Mouse (Mus musculus): ENCODE measurements around the gene Arhgap24.

The Arhgap24 gene

GRCm38 (mm10) chr5:102670731-102671345 lies 189.6 kb downstream of the Arhgap24 start:
- DNase-seq (ENCODE audit: low spot score): no peak

GRCm38 (mm10) chr5:102675326-102675725 lies 194.1 kb downstream of the Arhgap24 start:
- no peak for DNase-seq (ENCODE audit: low spot score)

DNA sequence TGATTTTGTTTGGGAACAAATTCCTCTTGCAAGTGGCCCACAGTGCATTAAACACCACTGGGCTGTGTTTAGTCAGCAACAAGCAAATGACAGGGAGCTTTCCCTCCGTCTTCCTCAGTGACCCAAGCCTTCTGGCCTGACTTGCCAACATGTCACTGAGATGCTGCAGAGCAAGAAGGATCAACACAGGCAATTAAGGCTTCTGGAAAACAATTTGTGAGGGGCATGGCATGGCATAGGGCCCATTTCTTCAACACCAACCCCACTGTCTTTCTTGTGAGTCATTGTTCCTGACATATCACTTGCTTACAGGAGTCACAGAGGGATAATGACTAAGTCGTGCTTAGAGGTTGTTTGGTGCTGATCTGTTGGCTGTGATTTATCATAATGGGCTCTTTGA lies 196.0 kb downstream of the Arhgap24 start:
- no peak for DNase-seq (ENCODE audit: low spot score)

DNA sequence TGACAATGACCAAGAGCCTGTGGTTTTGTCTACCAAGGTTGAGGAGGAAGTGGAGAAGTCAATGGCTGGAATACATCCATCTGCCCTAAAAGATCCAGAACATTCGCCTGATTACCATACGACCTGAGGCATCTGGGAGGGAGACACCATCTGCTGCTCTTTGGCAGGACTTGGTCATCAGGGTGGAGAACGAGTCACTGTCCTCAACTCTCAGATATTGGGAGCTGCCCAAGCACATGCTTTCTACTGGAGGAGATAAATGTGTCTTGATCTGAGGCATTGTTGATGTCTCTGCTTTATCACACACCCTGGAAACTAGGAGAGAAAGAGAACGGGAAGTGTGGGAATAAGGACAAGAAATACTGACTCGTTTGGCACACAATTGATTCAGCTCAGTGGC lies 206.5 kb downstream of the Arhgap24 start:
- DNase-seq (ENCODE audit: low spot score): no peak

GRCm38 (mm10) chr5:102692487-102692886 lies 211.3 kb downstream of the Arhgap24 start:
- peak; percentile 90 for DNase-seq (ENCODE audit: low spot score)

DNA sequence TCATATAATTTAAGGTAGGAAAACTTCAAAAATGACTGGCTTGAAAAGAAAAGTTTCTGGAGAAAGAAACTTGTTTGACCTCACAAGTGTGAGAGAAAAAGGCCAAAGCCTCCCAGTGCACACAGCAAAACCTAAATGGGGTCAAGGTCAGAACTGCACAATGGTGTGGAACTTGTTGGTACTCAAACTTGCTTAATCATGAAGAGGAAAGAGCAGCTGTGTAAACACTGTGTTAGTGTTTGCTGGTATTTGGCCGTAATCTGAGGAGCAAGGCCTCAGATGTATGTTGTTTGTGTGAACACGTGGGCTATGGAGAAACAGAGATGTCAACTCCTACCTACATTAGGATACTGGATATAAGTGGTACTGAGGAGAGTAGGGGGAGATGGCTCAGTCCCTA lies 212.0 kb downstream of the Arhgap24 start:
- DNase-seq (ENCODE audit: low spot score): no peak

DNA sequence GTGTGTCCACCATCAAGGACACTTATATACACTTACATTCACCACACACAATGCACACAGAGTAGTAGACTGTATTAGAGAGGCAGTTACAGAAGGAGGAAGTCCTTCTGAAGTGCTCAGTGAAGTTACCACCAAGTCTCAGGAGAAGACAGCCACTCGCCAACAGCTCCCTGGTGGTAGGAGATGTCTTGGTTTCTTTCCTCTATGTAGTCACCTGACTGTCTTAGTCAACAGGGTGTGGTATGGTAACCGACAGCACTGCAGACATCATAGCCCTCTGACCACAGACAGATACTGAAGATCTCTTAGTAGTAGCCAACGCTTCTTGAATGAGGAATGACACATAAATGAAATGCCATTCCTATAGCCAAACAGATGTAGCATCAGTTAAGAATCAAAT lies 212.7 kb downstream of the Arhgap24 start:
- no peak for DNase-seq (ENCODE audit: low spot score)

- DNase-seq (ENCODE audit: low spot score): no peak
Measured at GRCm38 (mm10) chr5:102697784-102698183, 216.6 kb downstream of the Arhgap24 start.

DNA sequence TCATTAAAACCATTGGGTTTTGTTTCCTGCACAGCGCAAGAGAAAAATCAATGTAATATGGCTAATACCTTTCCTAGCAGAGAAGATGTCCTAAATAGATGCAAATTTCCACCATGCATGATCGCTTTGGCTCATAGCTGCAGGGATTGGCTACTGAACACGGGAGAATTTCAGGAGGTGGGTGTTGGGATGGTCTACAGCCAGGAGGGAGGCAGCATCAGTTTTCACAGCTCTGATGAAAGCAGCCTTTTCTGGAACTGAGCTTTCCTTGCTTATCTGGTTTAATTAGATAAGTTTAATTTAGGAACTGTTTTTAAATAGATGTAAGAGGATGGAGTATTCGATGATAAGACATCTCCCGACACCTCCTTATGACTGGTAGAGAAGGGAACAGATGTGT lies 217.2 kb downstream of the Arhgap24 start:
- no peak for DNase-seq (ENCODE audit: low spot score)

DNA sequence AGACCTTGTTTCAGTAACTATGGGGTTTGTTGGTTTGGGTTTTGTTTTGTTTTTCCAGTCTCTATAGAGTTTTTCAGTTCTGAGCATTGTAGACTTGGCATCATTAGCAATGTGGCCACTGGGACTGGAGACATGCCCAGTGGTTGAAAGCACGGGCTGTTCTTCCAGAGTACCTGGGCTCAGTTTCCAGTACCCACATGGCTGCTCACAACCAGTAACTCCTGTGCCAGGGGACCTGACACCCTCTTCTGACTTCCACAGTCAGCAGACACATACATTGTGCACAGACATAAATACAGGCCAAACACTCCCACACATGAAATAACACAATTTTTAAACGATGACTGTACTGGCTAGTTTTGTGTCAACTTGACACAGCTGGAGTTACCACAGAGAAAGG lies 217.7 kb downstream of the Arhgap24 start:
- no peak for DNase-seq (ENCODE audit: low spot score)

GRCm38 (mm10) chr5:102702581-102702980 lies 221.4 kb downstream of the Arhgap24 start:
- DNase-seq (ENCODE audit: low spot score): no peak

- DNase-seq (ENCODE audit: low spot score): peak; percentile 87
Measured at GRCm38 (mm10) chr5:102703325-102704099, 222.3 kb downstream of the Arhgap24 start.

- DNase-seq (ENCODE audit: low spot score): no peak
Measured at GRCm38 (mm10) chr5:102705170-102705569, 224.0 kb downstream of the Arhgap24 start.

GRCm38 (mm10) chr5:102710336-102710735 lies 229.1 kb downstream of the Arhgap24 start:
- no peak for DNase-seq (ENCODE audit: low spot score)

- DNase-seq (ENCODE audit: low spot score): no peak
Measured at GRCm38 (mm10) chr5:102719368-102719972, 238.3 kb downstream of the Arhgap24 start.

GRCm38 (mm10) chr5:102723558-102723957 lies 242.4 kb downstream of the Arhgap24 start:
- DNase-seq (ENCODE audit: low spot score): no peak

DNA sequence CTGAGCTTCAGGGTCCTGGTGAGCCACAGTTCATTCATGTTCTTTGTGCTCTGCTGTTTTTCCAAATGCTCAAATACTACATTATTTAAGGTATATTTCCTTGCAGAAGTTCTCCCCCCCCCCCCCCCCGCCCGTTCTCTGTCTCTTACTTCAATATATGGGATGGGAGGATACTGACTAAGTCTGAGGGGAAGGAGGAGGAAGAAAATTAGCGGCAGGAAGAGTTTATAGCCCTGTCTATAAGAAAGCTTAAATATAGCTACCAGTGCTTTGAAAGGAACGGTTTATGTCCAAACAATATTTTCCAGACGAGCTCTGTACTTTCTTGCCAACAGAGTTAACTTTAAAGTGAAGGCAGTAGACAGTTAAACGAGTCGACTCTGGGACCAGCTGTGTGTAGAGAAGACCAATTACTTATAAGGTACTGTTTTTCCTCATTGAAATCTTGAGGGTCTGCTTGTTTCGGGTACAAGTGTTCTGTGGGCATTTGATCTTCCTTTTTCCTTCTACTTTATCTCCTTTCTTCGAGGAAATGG lies 243.7 kb downstream of the Arhgap24 start:
- no peak for DNase-seq (ENCODE audit: low spot score)

- no peak for DNase-seq (ENCODE audit: low spot score)
Measured at GRCm38 (mm10) chr5:102725365-102725764, 244.2 kb downstream of the Arhgap24 start.

DNA sequence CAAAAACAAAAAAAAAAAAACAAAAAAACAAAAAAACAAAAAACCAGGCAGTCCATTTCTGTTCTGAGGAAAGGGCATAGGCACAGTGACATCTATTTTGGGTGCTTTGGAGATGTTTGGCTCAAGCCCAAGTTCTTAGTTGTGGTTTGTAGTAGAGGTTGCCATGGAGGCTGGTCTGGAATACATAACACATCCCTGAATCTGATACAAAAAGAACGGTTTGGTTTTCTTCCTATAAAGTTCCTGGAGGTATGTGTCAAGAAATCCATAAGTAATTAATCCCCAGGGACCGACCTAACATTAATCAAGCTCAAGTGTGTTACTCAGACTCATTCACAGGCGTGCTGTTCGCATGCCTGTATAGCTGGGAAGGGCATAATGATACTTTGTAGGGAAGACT lies 245.8 kb downstream of the Arhgap24 start:
- DNase-seq (ENCODE audit: low spot score): peak; percentile 62

DNA sequence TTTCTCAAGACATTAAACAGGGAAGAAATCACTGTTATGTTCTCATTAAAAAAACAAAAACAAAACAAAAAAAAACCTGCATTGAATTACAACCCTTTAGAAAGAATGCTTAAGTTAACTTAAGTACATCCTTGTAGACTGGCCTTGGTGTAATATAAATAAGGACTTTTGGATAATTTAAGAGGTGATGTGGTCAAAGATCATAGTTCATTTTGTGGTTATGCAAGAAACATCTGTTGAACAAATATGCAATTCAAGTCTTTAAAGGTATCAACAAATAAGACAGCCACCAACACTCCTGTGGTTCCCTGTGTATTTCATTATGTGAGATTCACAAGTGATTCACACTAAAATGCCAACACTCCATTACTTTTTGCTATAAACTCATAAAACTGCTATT lies 247.3 kb downstream of the Arhgap24 start:
- no peak for DNase-seq (ENCODE audit: low spot score)

DNA sequence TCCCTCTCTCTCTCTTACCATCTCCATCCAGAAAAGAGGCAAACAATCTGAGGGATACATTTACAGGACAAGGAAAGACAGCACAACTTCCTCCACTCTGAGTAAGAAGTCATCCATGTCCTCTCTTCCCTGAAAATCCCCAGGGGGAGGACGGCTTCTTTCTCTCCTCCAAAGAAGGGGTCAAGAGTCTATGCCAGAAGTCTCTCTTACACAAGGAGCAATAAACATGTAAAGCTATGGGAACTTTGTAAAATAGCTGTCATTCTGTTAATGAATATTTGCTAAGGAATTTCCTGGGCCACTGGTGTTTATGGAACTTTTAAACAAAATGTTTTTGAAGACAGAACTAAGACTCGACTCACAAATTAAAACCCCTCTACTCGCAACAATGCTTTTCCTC lies 248.3 kb downstream of the Arhgap24 start:
- no peak for DNase-seq (ENCODE audit: low spot score)

DNA sequence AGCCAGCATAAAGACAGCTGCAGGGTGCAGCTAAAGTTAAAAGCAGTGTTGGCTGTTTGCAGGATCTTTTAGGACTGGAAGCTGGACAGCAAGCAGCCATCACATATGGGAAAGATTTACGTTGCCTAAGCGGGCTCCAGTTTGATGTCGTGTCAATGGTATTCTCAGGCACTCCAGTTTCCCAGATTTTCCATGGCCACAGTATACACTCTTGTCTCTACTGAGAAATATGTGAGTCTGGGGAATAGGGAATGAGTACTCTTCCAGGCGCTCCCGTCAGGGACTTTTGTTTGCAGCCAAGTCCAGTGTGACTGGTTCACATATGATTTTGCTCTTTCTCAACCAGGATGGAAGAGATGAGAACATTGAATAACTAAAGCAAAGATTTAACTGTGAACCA lies 254.9 kb downstream of the Arhgap24 start:
- peak; percentile 51 for DNase-seq (ENCODE audit: low spot score)

Measured in embryo, embryonic 10.5 days (tissue).